ENCODE assay signal across 24 mouse cellular contexts in genomic region chr11:8968094-8968493, GRCm38 (mm10). TPM values are rescaled to one million over a fixed set of nuclear protein-coding genes. Genes with fewer than 3 reads are reported as not detected.
DNase-seq lines count a peak whose midpoint lies in the region; ATAC-seq and TF ChIP-seq lines count a peak whose summit lies in the region.
"Had no signal": no experiment of that assay in that cellular context is flagged by ENCODE, and none has a peak within 500 bp of the region (broad histone marks: within the 10 kb centered on the region; RNA-seq: fewer than 3 reads in every experiment).

No protein-coding gene starts in this region.

- DNase-seq in liver (peak; percentile 34), adipocyte (ENCODE audit: low spot score) (no peak)
- no peak for DNase-seq in liver, postnatal 0 days
- no peak for DNase-seq in liver, embryonic 13.5 days
- no peak for DNase-seq in kidney, postnatal 36 days
- DNase-seq in urinary bladder, postnatal 36 days (ENCODE audit: low spot score in 2 of 2): no peak
- DNase-seq: adrenal gland, postnatal 14 days; B cell, adult 2 months; cerebellum, adult 18-20 months; cerebellum, adult 9-11 months; cerebellum, postnatal 36 days; gastrocnemius, postnatal 14 days; heart, adult 2 months had no signal

- H3K27ac ChIP-seq in liver, postnatal 0 days (ENCODE audit: low read depth): no peak overlapping the region
- H3K27ac ChIP-seq in liver, embryonic 13.5 days: peak overlapping the region; percentile 47; the same call in 1 of the 2 replicates
- H3K27ac ChIP-seq: embryonic facial prominence, embryonic 13.5 days; forebrain, embryonic 12.5 days; heart, adult 2 months; hindbrain, embryonic 10.5 days; hindbrain, embryonic 14.5 days had no signal

- no peak for TF ChIP-seq EP300 in liver, postnatal 0 days (IDR thresholded peaks at IDR 0.05; ENCODE audit: low read depth)

- no peak for ATAC-seq in liver, postnatal 0 days
- ATAC-seq in liver, embryonic 13.5 days (ENCODE audit: low read depth): peak; percentile 60
- ATAC-seq in megakaryocyte progenitor cell, adult 5-6 weeks (replicated peaks; ENCODE audit: poor library complexity): peak; percentile 44
- ATAC-seq: forebrain, embryonic 16.5 days had no signal

- no peaks in the 10 kb centered on the region for H3K36me3 ChIP-seq in liver, postnatal 0 days (replicated peaks; ENCODE audit: insufficient read depth, low read length)
- H3K36me3 ChIP-seq in erythroblast, embryonic 14.5 days (ENCODE audit: control insufficient read depth): no peaks in the 10 kb centered on the region
- H3K36me3 ChIP-seq in liver, embryonic 13.5 days: no peaks in the 10 kb centered on the region
- H3K36me3 ChIP-seq: embryonic facial prominence, embryonic 13.5 days; forebrain, embryonic 12.5 days; heart, embryonic 12.5 days; hindbrain, embryonic 10.5 days had no signal

- H3K9ac ChIP-seq in liver, postnatal 0 days (replicated peaks): no peak overlapping the region
- H3K9ac ChIP-seq in liver, embryonic 13.5 days: no peak overlapping the region
- H3K9ac ChIP-seq: embryonic facial prominence, embryonic 13.5 days; forebrain, embryonic 12.5 days; heart, embryonic 12.5 days; hindbrain, embryonic 14.5 days had no signal

- no peak overlapping the region for H3K4me3 ChIP-seq in liver, postnatal 0 days (ENCODE audit: low read depth, low read length)
- H3K4me3 ChIP-seq in erythroblast, embryonic 14.5 days (replicated peaks): peak overlapping the region; percentile 16
- H3K4me3 ChIP-seq in liver, embryonic 13.5 days (replicated peaks): no peak overlapping the region
- H3K4me3 ChIP-seq: embryonic facial prominence, embryonic 13.5 days; forebrain, embryonic 12.5 days; heart, adult 2 months; heart, embryonic 12.5 days; hindbrain, embryonic 10.5 days had no signal

- no peaks in the 10 kb centered on the region for H3K9me3 ChIP-seq in liver, postnatal 0 days (ENCODE audit: low read length)
- no peaks in the 10 kb centered on the region for H3K9me3 ChIP-seq in erythroblast, embryonic 14.5 days (ENCODE audit: control insufficient read depth, low read length)
- H3K9me3 ChIP-seq in liver, embryonic 13.5 days (replicated peaks): no peaks in the 10 kb centered on the region
- H3K9me3 ChIP-seq: embryonic facial prominence, embryonic 13.5 days; forebrain, embryonic 12.5 days; heart, embryonic 12.5 days; hindbrain, embryonic 10.5 days had no signal

- H3K27me3 ChIP-seq in liver, postnatal 0 days (ENCODE audit: insufficient read depth, low read length): no peaks in the 10 kb centered on the region
- no peaks in the 10 kb centered on the region; the same call in 1 of the 2 replicates for H3K27me3 ChIP-seq in erythroblast, embryonic 14.5 days (ENCODE audit: control insufficient read depth)
- H3K27me3 ChIP-seq in liver, embryonic 13.5 days: no peaks in the 10 kb centered on the region
- H3K27me3 ChIP-seq: embryonic facial prominence, embryonic 13.5 days; forebrain, embryonic 12.5 days; heart, embryonic 12.5 days had no signal

- H3K4me1 ChIP-seq in liver, postnatal 0 days (ENCODE audit: insufficient read depth): no peaks in the 10 kb centered on the region
- H3K4me1 ChIP-seq in erythroblast, embryonic 14.5 days (ENCODE audit: control insufficient read depth): peaks cover 62% of the 10 kb centered on the region
- peaks cover 52% of the 10 kb centered on the region for H3K4me1 ChIP-seq in liver, embryonic 13.5 days (replicated peaks)
- H3K4me1 ChIP-seq: embryonic facial prominence, embryonic 13.5 days; forebrain, embryonic 12.5 days; heart, embryonic 12.5 days had no signal

- no peak for TF ChIP-seq CTCF in liver, postnatal 0 days (IDR thresholded peaks at IDR 0.05; ENCODE audit: low read depth)

- 86% methylated on average over 7 of the region's 7 CpGs for WGBS in liver, postnatal 0 days (ENCODE audit: insufficient replicate concordance)
- 70% methylated on average over 7 of the region's 7 CpGs for WGBS in liver, embryonic 13.5 days (ENCODE audit: insufficient replicate concordance)

- no peak overlapping the region for H3K4me2 ChIP-seq in liver, postnatal 0 days (ENCODE audit: low read depth, low read length)
- H3K4me2 ChIP-seq in liver, embryonic 13.5 days: peak overlapping the region; percentile 8; the same call in 1 of the 2 replicates
- H3K4me2 ChIP-seq: embryonic facial prominence, embryonic 13.5 days; forebrain, embryonic 12.5 days; heart, embryonic 12.5 days; hindbrain, embryonic 14.5 days had no signal

RNA-seq across cellular contexts. Expression of gene Pkd1l1, which starts 5.0 kb away (rescaled TPM):
- 0.06 TPM in 1 of 2 replicates, not detected in the other for polyA plus RNA-seq in liver, postnatal 0 days (2015; fragmentation: Nextera tagmentation; extraction: Ambion mirVana)
- polyA plus RNA-seq in erythroblast, embryonic 14.5 days (2012): 0.10 and 0.19 TPM in 2 replicates
- polyA plus RNA-seq in liver, embryonic 13.5 days (2015; fragmentation: Nextera tagmentation; extraction: Ambion mirVana): 0.03 and 0.10 TPM in 2 replicates
- total RNA-seq in megakaryocyte progenitor cell, adult 5-6 weeks (2015): 0.02 TPM in 1 of 2 replicates, not detected in the other
- total RNA-seq in megakaryocyte progenitor cell, adult 5-6 weeks (2017): not detected in 2 replicates
- total RNA-seq: gastrocnemius, adult 18-20 months; gastrocnemius, postnatal 14 days; heart, postnatal 25 days; MEL had no signal

RNA-seq across cellular contexts. Expression of gene Hus1, which starts 42.9 kb away (rescaled TPM):
- 2.9 and 3.2 TPM in 2 replicates for polyA plus RNA-seq in liver, postnatal 0 days (2015; fragmentation: Nextera tagmentation; extraction: Ambion mirVana)
- polyA plus RNA-seq in erythroblast, embryonic 14.5 days (2012): 0.10 and 0.20 TPM in 2 replicates
- 10.2 and 13.0 TPM in 2 replicates for polyA plus RNA-seq in liver, embryonic 13.5 days (2015; fragmentation: Nextera tagmentation; extraction: Ambion mirVana)
- 21.2 and 29.5 TPM in 2 replicates for total RNA-seq in megakaryocyte progenitor cell, adult 5-6 weeks (2015)
- total RNA-seq in megakaryocyte progenitor cell, adult 5-6 weeks (2017): 17.5 and 23.7 TPM in 2 replicates
